Mouse (Mus musculus): ENCODE data around the gene Clip3. TPM values are rescaled to one million over a fixed set of nuclear protein-coding genes. Genes with fewer than 3 reads are reported as not detected.

The Clip3 gene
- total RNA-seq (2014; fragmentation: Nextera tagmentation) (not detected in 2 replicates), total RNA-seq (2017) (0.33 TPM in 1 of 2 replicates, not detected in the other), polyA plus RNA-seq (2012) (not detected in 2 replicates)

DNA sequence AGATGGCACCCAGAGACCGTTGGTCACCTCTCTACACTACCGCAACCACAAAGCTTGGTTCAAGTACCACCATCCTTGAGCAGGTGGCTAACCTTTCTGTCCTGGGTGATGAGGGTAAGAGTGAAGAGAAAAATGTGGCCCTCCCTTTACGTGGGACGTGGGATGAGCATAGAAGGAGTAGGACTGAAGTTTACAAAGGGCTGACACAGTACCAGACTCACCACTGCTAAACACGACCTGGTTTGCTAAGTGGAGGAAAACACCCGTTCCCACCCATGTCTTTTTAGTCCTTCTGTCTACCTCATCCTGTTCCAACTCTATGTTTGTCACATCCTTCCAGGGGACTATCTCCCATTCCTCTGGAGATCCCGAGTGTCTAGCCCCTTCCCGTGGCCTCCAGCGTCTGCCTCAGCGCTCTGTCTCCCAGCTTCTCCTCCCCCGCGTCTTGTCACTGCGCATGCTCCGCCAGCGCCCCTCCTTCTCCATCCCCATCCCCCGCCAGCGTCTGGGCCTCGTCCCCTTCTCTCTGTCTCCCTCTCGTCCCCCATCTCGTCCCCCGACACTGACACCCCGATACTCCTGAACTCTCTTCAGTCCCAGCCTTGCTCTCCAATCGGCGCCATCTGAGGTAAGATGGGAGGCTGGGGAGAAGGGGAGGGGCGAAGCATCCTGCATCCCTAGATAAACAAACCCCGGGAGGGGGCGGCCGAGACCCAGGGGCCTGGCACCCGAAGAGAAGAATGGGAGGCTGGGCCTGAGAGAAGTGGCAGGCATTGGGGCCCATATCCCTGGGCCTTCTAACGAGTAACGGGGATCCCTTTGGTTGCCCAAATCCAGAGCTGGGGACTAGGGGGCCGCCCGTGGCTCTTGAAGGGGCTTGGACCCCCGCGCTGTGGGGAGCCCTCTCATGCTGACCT is at the start of gene Clip3:
Clip3 (plus strand) TSS at position 514 of the 917 bp plus-strand sequence.
- DNase-seq (ENCODE audit: low spot score) (no peak), ATAC-seq (ENCODE audit: extremely low read depth, insufficient number of reproducible peaks, low FRiP score, poor library complexity, severe bottlenecking) (no peak)
- TF ChIP-seq CTCF (IDR thresholded peaks at IDR 0.05; ENCODE audit: low read depth, low read length) (no peak), POLR2AphosphoS5 (IDR thresholded peaks at IDR 0.05; ENCODE audit: insufficient replicate concordance, low read depth, low read length) (no peak), GATA1 (IDR thresholded peaks at IDR 0.05; ENCODE audit: borderline replicate concordance, low read length) (no peak), GATA2 (IDR thresholded peaks at IDR 0.05; ENCODE audit: borderline replicate concordance, low read depth, low read length) (no peak), TAL1 (conservative IDR thresholded peaks at IDR 0.05; ENCODE audit: low read depth, low read length) (no peak)
- H3K4me3 ChIP-seq (ENCODE audit: low read depth, low read length), result no peak within 1 kb of the TSS
- no peaks in the 10 kb centered on the region for H3K9me3 ChIP-seq (replicated peaks)
- peaks cover 57% of the 10 kb centered on the region for H3K27me3 ChIP-seq (ENCODE audit: insufficient read depth, low read length)
- no peaks in the 10 kb centered on the region for H3K36me3 ChIP-seq (replicated peaks)
- H3K4me1 ChIP-seq (ENCODE audit: insufficient read depth, low read depth, low read length), result peaks cover 2% of the 10 kb centered on the region

GRCm38 (mm10) chr7:30251956-30252954 is 39.3 kb upstream of the Clip3 start:
- H3K4me1 ChIP-seq (ENCODE audit: insufficient read depth, low read depth, low read length), result 0 out of 2 replicates have a peak, but pooled peaks cover 3% of the 10 kb centered on the region
- ATAC-seq (ENCODE audit: extremely low read depth, insufficient number of reproducible peaks, low FRiP score, poor library complexity, severe bottlenecking), result no peak
- DNase-seq (ENCODE audit: low spot score), result no peak
- no peak overlapping the region for H3K4me3 ChIP-seq (ENCODE audit: low read depth, low read length)
- no peaks in the 10 kb centered on the region for H3K9me3 ChIP-seq (replicated peaks)
- H3K27me3 ChIP-seq (ENCODE audit: insufficient read depth, low read length), result no peaks in the 10 kb centered on the region
- peaks cover 98% of the 10 kb centered on the region for H3K36me3 ChIP-seq (replicated peaks)
- TF ChIP-seq POLR2AphosphoS5 (IDR thresholded peaks at IDR 0.05; ENCODE audit: insufficient replicate concordance, low read depth, low read length) (no peak), GATA2 (IDR thresholded peaks at IDR 0.05; ENCODE audit: borderline replicate concordance, low read depth, low read length) (no peak), TAL1 (conservative IDR thresholded peaks at IDR 0.05; ENCODE audit: low read depth, low read length) (no peak)

DNA sequence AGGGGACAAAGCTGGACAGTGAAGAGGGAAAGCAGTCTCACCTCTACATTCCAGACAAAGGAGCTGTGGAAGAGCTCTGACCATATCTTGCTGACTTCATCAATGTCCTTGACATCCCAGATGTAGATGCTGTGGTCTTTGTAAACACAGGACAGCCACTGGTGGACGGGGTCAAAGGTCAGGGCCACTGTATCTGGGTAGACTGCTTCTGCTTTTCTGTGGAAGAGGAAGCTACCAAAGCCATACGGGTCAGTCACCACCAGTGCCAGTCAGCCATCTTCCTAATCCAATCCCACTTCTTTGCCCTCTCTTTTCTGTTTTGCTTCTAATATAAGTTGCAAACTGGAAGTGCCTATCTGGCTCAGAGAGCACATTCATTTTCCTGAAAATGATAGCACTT is 26.5 kb upstream of the Clip3 start:
- Histone ChIP-seq H3K27me3 (ENCODE audit: insufficient read depth, low read length) (no peaks in the 10 kb centered on the region), H3K4me1 (ENCODE audit: insufficient read depth, low read depth, low read length) (no peaks in the 10 kb centered on the region), H3K4me3 (ENCODE audit: low read depth, low read length) (no peak overlapping the region), H3K36me3 (replicated peaks) (peaks cover 90% of the 10 kb centered on the region), H3K9me3 (replicated peaks) (no peaks in the 10 kb centered on the region)
- ATAC-seq (ENCODE audit: extremely low read depth, insufficient number of reproducible peaks, low FRiP score, poor library complexity, severe bottlenecking) (no peak), DNase-seq (ENCODE audit: low spot score) (no peak)
- no peak for TF ChIP-seq GATA2 (IDR thresholded peaks at IDR 0.05; ENCODE audit: borderline replicate concordance, low read depth, low read length)
- no peak for TF ChIP-seq POLR2AphosphoS5 (IDR thresholded peaks at IDR 0.05; ENCODE audit: insufficient replicate concordance, low read depth, low read length)
- TF ChIP-seq TAL1 (conservative IDR thresholded peaks at IDR 0.05; ENCODE audit: low read depth, low read length), result no peak
- no peak for TF ChIP-seq GATA1 (IDR thresholded peaks at IDR 0.05; ENCODE audit: borderline replicate concordance, low read length)

GRCm38 (mm10) chr7:30265531-30265930 is 26.0 kb upstream of the Clip3 start:
- no peak for ATAC-seq (ENCODE audit: extremely low read depth, insufficient number of reproducible peaks, low FRiP score, poor library complexity, severe bottlenecking)
- no peaks in the 10 kb centered on the region for H3K4me1 ChIP-seq (ENCODE audit: insufficient read depth, low read depth, low read length)
- no peaks in the 10 kb centered on the region for H3K27me3 ChIP-seq (ENCODE audit: insufficient read depth, low read length)
- no peak overlapping the region for H3K4me3 ChIP-seq (ENCODE audit: low read depth, low read length)
- TF ChIP-seq POLR2AphosphoS5 (IDR thresholded peaks at IDR 0.05; ENCODE audit: insufficient replicate concordance, low read depth, low read length) (no peak), CTCF (IDR thresholded peaks at IDR 0.05; ENCODE audit: low read depth, low read length) (no peak), TAL1 (conservative IDR thresholded peaks at IDR 0.05; ENCODE audit: low read depth, low read length) (no peak), GATA1 (IDR thresholded peaks at IDR 0.05; ENCODE audit: borderline replicate concordance, low read length) (no peak), GATA2 (IDR thresholded peaks at IDR 0.05; ENCODE audit: borderline replicate concordance, low read depth, low read length) (no peak)
- H3K36me3 ChIP-seq (replicated peaks), result peaks cover 90% of the 10 kb centered on the region
- no peak for DNase-seq (ENCODE audit: low spot score)
- no peaks in the 10 kb centered on the region for H3K9me3 ChIP-seq (replicated peaks)

GRCm38 (mm10) chr7:30265935-30266334 is 25.6 kb upstream of the Clip3 start:
- ATAC-seq (ENCODE audit: extremely low read depth, insufficient number of reproducible peaks, low FRiP score, poor library complexity, severe bottlenecking) (no peak), DNase-seq (ENCODE audit: low spot score) (no peak)
- TF ChIP-seq CTCF (IDR thresholded peaks at IDR 0.05; ENCODE audit: low read depth, low read length), result no peak
- TF ChIP-seq GATA1 (IDR thresholded peaks at IDR 0.05; ENCODE audit: borderline replicate concordance, low read length), result no peak
- TF ChIP-seq TAL1 (conservative IDR thresholded peaks at IDR 0.05; ENCODE audit: low read depth, low read length), result no peak
- TF ChIP-seq GATA2 (IDR thresholded peaks at IDR 0.05; ENCODE audit: borderline replicate concordance, low read depth, low read length), result no peak
- no peak for TF ChIP-seq POLR2AphosphoS5 (IDR thresholded peaks at IDR 0.05; ENCODE audit: insufficient replicate concordance, low read depth, low read length)
- H3K4me3 ChIP-seq (ENCODE audit: low read depth, low read length), result no peak overlapping the region
- H3K27me3 ChIP-seq (ENCODE audit: insufficient read depth, low read length), result no peaks in the 10 kb centered on the region
- H3K4me1 ChIP-seq (ENCODE audit: insufficient read depth, low read depth, low read length), result no peaks in the 10 kb centered on the region
- peaks cover 91% of the 10 kb centered on the region for H3K36me3 ChIP-seq (replicated peaks)
- H3K9me3 ChIP-seq (replicated peaks), result no peaks in the 10 kb centered on the region
